Mouse (Mus musculus): ENCODE data around the gene Rab11fip4.

GRCm38 (mm10) chr11:79636481-79636880, 45.5 kb downstream of the Rab11fip4 start:
- no peak for TF ChIP-seq FLI1 (IDR thresholded peaks at IDR 0.05; ENCODE audit: low read length)
- no peak for TF ChIP-seq GATA1 (IDR thresholded peaks at IDR 0.05; ENCODE audit: borderline replicate concordance, low read length)

Measured in megakaryocyte, embryonic 14.5 days (primary cell).